Mouse (Mus musculus) cortical plate, adult 2 months (tissue): ENCODE data around the gene Stk39. TPM values are rescaled to one million over a fixed set of nuclear protein-coding genes. Genes with fewer than 3 reads are reported as not detected.

Experiments
- H3K27ac ChIP-seq: fragments of 200-500 bp; 2 replicates; pipeline ENCODE4 v1.5.1; 2012; ENCODE audit warnings: low read length, control low read depth, inconsistent platforms; ENCODE audit not compliant: insufficient read depth
- H3K4me1 ChIP-seq: fragments of 200-500 bp; 2 replicates; pipeline ENCODE4 v1.6.1; 2011; ENCODE audit warnings: low read length; ENCODE audit not compliant: control insufficient read depth, insufficient read depth
- H3K4me3 ChIP-seq: fragments of 200-500 bp; 2 replicates; pipeline ENCODE4 v1.5.1; 2011; ENCODE audit warnings: mild to moderate bottlenecking, low read length, control low read depth; ENCODE audit not compliant: insufficient read depth
- CTCF ChIP-seq: fragments of 200-500 bp; IDR thresholded peaks from 2 replicates; pipeline ENCODE4 v1.5.1; 2011; ENCODE audit warnings: mild to moderate bottlenecking, control low read depth, low read length; ENCODE audit not compliant: insufficient read depth; ENCODE audit errors: extremely low read depth
- POLR2A ChIP-seq: fragments of 200-500 bp; IDR thresholded peaks from 2 replicates; pipeline ENCODE4 v1.6.1; 2011; ENCODE audit warnings: mild to moderate bottlenecking, low read length, control low read depth; ENCODE audit not compliant: insufficient read depth; ENCODE audit errors: extremely low read depth
- polyA plus RNA-seq: library from polyadenylated mRNA; depleted of rRNA; stranded (reverse); fragments of >200 nt; gene quantifications from 2 replicates; pipeline ENCODE4 v1.2.3, GENCODE M21; 2012; rRNA removed

Stk39 gene
- polyA plus RNA-seq, 1 experiment, result 32.7 TPM

DNA sequence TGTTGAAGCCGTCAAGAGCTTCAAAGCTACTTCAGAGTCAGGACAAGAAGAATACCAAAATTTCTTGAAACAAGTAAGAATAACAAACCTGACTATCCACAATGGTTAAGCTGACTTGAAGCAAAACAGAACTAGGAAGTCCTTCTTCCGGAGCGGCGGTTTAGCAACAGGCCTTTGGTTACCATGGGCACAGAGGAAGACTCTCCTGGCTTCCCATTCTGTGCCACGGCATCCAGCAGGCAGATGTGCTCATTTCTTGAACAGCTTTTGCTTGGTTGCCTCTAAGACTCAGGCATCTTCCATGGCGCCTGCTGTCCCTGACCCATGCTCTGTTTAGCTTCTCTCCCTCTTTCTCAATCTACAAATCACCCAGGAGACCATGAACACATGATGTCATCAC is 257.7 kb downstream of the Stk39 start:
- Histone ChIP-seq H3K4me3 (no peak overlapping the region), H3K27ac (no peak overlapping the region), H3K4me1 (no peaks in the 10 kb centered on the region)
- TF ChIP-seq POLR2A (no peak), CTCF (no peak)

DNA sequence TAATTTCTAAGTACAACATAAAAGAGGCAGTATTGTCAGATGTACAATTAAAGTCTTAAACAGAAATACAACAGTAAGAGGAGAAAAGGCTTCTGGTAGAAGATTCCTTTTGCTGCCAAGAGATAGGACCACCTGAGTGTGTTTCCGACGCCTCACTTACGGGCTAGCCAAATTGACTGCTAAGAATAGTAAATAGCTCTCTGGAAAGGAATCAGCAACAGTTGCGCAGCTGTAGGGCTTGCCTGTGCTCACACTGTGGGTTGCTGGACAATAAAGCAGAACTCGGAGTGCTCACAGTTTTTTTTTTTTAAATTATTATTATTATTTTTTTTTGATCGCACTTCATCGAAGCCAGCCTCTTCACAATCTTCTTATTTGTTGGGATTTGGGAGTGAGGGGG is 260.6 kb downstream of the Stk39 start:
- H3K27ac ChIP-seq, result no peak overlapping the region
- H3K4me3 ChIP-seq, result no peak overlapping the region
- TF ChIP-seq CTCF (no peak), POLR2A (no peak)
- H3K4me1 ChIP-seq, result no peaks in the 10 kb centered on the region

DNA sequence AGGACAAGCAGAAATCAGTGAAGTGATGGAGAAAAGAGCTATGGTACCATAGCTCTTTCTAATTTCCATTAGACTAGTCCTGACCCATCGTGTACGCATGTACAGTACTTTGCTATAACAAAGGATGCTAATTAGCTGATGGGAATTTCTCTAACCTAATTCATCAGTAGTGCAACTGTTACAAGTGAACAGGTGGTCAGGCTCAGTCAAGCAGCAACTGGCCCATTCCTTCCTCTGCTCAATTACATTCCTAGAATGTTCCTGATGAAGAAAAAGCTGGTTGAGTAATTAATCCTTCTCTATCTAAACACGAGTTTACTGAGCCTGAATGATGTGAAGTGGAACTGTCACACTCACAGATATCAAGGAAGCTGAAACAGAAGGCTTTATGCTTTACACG is 275.8 kb downstream of the Stk39 start:
- H3K27ac ChIP-seq, result no peak overlapping the region
- no peaks in the 10 kb centered on the region for H3K4me1 ChIP-seq
- no peak overlapping the region for H3K4me3 ChIP-seq
- no peak for TF ChIP-seq POLR2A
- no peak for TF ChIP-seq CTCF

DNA sequence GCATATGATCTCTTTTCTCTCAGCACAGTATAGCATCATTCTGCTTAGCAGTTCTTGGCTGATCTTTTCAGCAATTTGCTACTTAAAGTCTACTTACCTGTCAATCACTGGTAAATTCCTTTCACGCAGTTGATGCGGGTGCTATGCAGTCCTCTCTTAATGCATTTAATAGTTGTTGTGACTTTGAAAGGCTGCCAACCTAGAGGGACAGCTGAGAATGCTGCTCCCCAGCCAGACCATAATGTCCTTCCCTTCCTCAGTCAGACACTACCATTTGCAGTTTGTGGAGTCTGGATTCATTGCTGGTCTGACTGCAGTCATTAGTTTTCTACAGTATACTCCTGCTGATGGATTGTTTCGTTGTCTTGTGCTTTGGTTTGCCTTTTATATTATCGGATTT is 277.6 kb downstream of the Stk39 start:
- no peak overlapping the region for H3K4me3 ChIP-seq
- no peak overlapping the region for H3K27ac ChIP-seq
- TF ChIP-seq POLR2A (no peak), CTCF (no peak)
- H3K4me1 ChIP-seq, result no peaks in the 10 kb centered on the region

DNA sequence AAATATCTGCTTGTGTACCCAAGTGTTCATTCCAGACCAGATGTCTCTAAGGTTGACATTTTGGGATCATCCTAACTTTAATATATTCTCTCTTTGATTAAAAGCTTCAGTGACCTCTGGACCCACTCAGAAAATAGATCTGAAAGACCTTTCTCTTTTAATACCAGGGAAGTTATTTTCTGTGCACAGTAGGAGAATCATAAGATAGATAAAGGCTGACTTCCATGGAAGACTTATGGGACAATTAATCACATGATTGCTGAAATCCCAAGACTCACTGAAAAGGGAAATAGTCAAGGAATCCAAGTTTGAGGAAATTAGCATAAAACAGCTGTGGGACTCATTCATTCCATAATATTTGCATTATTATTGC is 278.6 kb downstream of the Stk39 start:
- no peak overlapping the region for H3K27ac ChIP-seq
- H3K4me3 ChIP-seq, result no peak overlapping the region
- TF ChIP-seq POLR2A (no peak), CTCF (no peak)
- H3K4me1 ChIP-seq, result no peaks in the 10 kb centered on the region

DNA sequence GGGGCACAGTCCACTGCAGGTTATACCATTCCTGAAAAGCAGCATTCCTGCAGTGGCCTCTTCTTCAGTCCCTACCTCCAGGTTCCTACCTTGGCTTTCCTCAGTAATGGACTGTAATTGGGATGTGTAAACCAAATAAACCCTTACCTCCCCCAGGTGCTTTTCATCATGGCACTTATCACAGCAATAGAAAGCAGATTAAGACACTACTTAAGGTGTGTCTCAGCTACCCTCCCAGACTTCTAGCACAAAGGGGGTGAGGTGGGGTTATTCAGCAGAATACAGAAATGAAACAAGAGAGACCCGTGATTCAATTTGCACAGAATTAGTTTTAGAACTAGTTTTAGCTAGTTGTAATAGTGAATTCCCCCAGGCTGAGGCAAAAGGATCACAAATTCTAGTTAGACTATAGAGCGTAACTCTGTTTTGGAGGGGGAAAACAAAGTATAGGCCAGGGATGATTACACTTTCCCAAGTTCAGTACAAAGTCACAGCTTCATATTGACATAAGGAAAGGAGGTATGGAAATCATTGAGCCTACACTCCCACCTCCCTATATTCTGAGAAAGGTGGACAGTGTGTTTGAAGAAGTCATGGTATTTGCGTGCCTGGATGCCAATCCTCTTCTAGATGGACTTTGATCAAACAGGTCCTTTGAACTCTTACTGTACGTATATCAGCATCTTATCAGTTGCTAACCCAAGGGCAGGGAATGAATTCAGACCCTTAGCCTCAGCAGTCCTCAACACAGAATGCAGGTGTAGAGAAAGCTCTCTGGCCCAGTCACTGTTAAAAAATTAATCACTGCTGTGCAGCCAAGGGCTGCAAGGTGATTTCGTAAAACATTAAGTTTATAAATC is 279.2 kb downstream of the Stk39 start:
- H3K4me1 ChIP-seq, result no peaks in the 10 kb centered on the region
- TF ChIP-seq POLR2A, result no peak
- no peak overlapping the region for H3K4me3 ChIP-seq
- H3K27ac ChIP-seq, result no peak overlapping the region

DNA sequence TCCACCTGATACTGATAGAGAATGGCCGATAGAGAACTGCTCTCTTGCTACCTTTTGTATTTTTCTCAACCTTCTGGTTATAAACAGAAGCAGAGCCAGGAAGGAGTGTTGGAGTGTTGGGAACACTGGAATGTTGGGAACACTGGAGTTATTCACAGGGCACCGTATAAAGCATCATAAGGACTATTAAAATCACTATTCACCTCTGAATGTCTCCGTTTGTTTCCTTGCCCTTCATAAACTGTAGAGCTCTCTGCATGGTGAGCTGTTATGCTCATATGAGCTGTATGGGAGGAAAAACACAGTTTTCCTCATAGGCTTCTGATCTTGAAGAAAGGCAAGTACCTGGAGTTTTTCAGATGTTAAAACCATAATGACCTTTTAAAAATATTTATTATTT is 295.6 kb downstream of the Stk39 start:
- Histone ChIP-seq H3K4me1 (no peaks in the 10 kb centered on the region), H3K27ac (no peak overlapping the region), H3K4me3 (no peak overlapping the region)
- no peak for TF ChIP-seq CTCF
- TF ChIP-seq POLR2A, result no peak

DNA sequence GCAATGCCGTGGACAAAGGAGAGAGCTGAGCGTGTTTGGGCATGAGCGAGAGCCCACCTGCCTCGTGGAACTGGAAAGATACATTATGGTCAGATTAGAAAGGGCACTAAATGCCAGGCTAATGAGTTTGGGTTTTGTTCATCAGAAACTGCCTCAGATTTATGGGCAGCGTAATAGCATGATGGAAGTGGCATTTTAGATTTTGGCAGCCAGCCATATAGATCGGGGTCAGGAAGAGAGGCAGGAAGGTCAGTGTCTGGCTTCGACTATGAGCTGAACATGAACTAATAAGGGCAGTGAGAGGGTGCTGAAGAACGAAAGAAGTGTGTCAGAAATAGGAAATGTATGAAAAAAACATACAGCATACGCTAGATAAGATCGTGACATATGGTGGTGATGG is 300.8 kb downstream of the Stk39 start:
- Histone ChIP-seq H3K4me1 (no peaks in the 10 kb centered on the region), H3K27ac (no peak overlapping the region), H3K4me3 (no peak overlapping the region)
- TF ChIP-seq CTCF (no peak), POLR2A (no peak)

DNA sequence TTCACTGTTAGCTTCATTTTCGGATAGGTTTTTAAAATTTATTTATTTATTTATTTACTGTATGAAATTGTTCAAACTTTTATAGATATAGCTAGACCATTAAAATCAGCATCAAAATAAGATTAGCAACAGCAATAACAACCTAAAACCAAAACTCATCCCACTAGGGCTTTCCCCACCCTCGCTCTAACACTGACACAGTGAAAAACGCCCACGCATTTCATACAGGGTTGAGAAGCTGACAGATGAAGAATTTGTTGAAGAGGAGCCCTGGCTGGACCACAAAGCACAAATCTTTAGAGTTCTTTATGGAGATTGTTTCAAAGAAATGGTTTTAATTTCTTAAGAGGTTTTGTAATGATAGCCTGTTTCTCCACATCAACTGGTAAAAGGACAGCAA is 310.1 kb downstream of the Stk39 start:
- Histone ChIP-seq H3K27ac (no peak overlapping the region), H3K4me3 (no peak overlapping the region), H3K4me1 (no peaks in the 10 kb centered on the region)
- TF ChIP-seq POLR2A (no peak), CTCF (no peak)

DNA sequence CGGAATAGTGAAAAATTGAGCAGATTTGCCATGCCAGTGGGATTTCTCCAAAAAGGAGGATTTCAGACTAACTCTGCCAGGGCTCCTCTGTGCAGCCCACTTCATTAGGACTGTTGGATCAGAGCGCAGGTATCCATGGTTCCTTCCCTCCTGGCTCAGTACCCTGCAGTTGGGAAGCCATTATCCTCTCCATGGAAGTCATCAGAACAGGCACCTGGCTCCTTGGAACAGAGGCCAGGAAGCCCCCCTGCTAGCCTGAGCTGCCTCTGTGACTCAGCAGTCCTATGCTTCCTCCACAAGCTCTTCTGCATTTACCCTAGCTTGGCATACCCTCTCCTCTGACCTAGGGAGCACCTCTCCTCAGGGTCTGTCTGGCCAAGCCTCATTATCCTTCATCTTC is 311.5 kb downstream of the Stk39 start:
- Histone ChIP-seq H3K4me3 (no peak overlapping the region), H3K27ac (no peak overlapping the region), H3K4me1 (no peaks in the 10 kb centered on the region)
- no peak for TF ChIP-seq CTCF
- TF ChIP-seq POLR2A, result no peak

Other genes starting within 250 kb of the Stk39 start
- not detected in 2 replicates for gene 4933409G03Rik, start 110.1 kb upstream of the Stk39 start, polyA plus RNA-seq
- gene 4932414N04Rik, start 184.2 kb upstream of the Stk39 start, polyA plus RNA-seq, result 0.04 TPM in 1 of 2 replicates, not detected in the other